Mouse (Mus musculus): ENCODE data around the gene Cog2. TPM values are rescaled to one million over a fixed set of nuclear protein-coding genes. Genes with fewer than 3 reads are reported as not detected.
A peak's percentile ranks its signal among the peaks of the same experiment; 100 is the strongest.

The Cog2 gene
- polyA plus RNA-seq (2015; fragmentation: Nextera tagmentation; extraction: Ambion mirVana), result 36.1 and 40.3 TPM in 2 replicates

- no peak within 1 kb of the TSS for H3K27ac ChIP-seq
- ATAC-seq, result peak; percentile 100
- peaks cover 8% of the 10 kb centered on the region for H3K36me3 ChIP-seq (ENCODE audit: poor library complexity, severe bottlenecking)
- peak within 1 kb of the TSS; percentile 83 for H3K4me3 ChIP-seq
- 0 out of 2 replicates have a peak, but pooled peaks cover 11% of the 10 kb centered on the region for H3K27me3 ChIP-seq
- H3K4me2 ChIP-seq, result peak within 1 kb of the TSS; percentile 91
- H3K9me3 ChIP-seq (replicated peaks), result no peaks in the 10 kb centered on the region
- 9% methylated on average over 50 of the region's 50 CpGs for WGBS
- H3K9ac ChIP-seq, result peak within 1 kb of the TSS; percentile 89
- peaks cover 15% of the 10 kb centered on the region for H3K4me1 ChIP-seq
These were observed at the start of gene Cog2 for GRCm38 (mm10) chr8:124520249-124521080. Gene Cog2 (plus strand): TSS chr8:124520767.

GRCm38 (mm10) chr8:124475690-124476089 lies 44.9 kb upstream of the Cog2 start:
- WGBS, result 86% methylated on average over 5 of the region's 5 CpGs
- no peak overlapping the region for H3K9ac ChIP-seq
- no peaks in the 10 kb centered on the region for H3K9me3 ChIP-seq (replicated peaks)
- H3K36me3 ChIP-seq (ENCODE audit: poor library complexity, severe bottlenecking), result no peaks in the 10 kb centered on the region
- H3K27me3 ChIP-seq, result no peaks in the 10 kb centered on the region
- H3K4me3 ChIP-seq, result no peak overlapping the region
- no peak overlapping the region for H3K4me2 ChIP-seq
- peaks cover 7% of the 10 kb centered on the region; the same call in 1 of the 2 replicates for H3K4me1 ChIP-seq
- ATAC-seq, result no peak
- H3K27ac ChIP-seq, result no peak overlapping the region

GRCm38 (mm10) chr8:124476701-124477100 lies 43.9 kb upstream of the Cog2 start:
- H3K4me2 ChIP-seq, result no peak overlapping the region
- H3K27ac ChIP-seq, result peak overlapping the region; percentile 57; the same call in 1 of the 2 replicates
- H3K9ac ChIP-seq, result no peak overlapping the region
- peaks cover 7% of the 10 kb centered on the region; the same call in 1 of the 2 replicates for H3K4me1 ChIP-seq
- H3K27me3 ChIP-seq, result no peaks in the 10 kb centered on the region
- H3K9me3 ChIP-seq (replicated peaks), result no peaks in the 10 kb centered on the region
- ATAC-seq, result no peak
- no peaks in the 10 kb centered on the region for H3K36me3 ChIP-seq (ENCODE audit: poor library complexity, severe bottlenecking)
- no peak overlapping the region for H3K4me3 ChIP-seq
- 59% methylated on average over 9 of the region's 9 CpGs for WGBS

GRCm38 (mm10) chr8:124479251-124479650 lies 41.3 kb upstream of the Cog2 start:
- H3K27ac ChIP-seq, result no peak overlapping the region
- no peaks in the 10 kb centered on the region for H3K36me3 ChIP-seq (ENCODE audit: poor library complexity, severe bottlenecking)
- 0 out of 2 replicates have a peak, but pooled peaks cover 5% of the 10 kb centered on the region for H3K9me3 ChIP-seq (replicated peaks)
- H3K4me3 ChIP-seq, result no peak overlapping the region
- no peak overlapping the region for H3K9ac ChIP-seq
- no peak overlapping the region for H3K4me2 ChIP-seq
- H3K27me3 ChIP-seq, result no peaks in the 10 kb centered on the region
- ATAC-seq, result no peak
- 79% methylated on average over 3 of the region's 3 CpGs for WGBS
- peaks cover 7% of the 10 kb centered on the region; the same call in 1 of the 2 replicates for H3K4me1 ChIP-seq

GRCm38 (mm10) chr8:124480321-124480720 lies 40.2 kb upstream of the Cog2 start:
- Histone ChIP-seq H3K9ac (no peak overlapping the region), H3K36me3 (ENCODE audit: poor library complexity, severe bottlenecking) (no peaks in the 10 kb centered on the region), H3K27ac (no peak overlapping the region), H3K9me3 (replicated peaks) (0 out of 2 replicates have a peak, but pooled peaks cover 5% of the 10 kb centered on the region), H3K4me2 (no peak overlapping the region), H3K27me3 (no peaks in the 10 kb centered on the region), H3K4me1 (peaks cover 7% of the 10 kb centered on the region; the same call in 1 of the 2 replicates), H3K4me3 (no peak overlapping the region)
- no peak for ATAC-seq
- WGBS, result 90% methylated on average over 8 of the region's 8 CpGs

- Histone ChIP-seq H3K9me3 (replicated peaks) (0 out of 2 replicates have a peak, but pooled peaks cover 5% of the 10 kb centered on the region), H3K4me1 (no peaks in the 10 kb centered on the region), H3K36me3 (ENCODE audit: poor library complexity, severe bottlenecking) (no peaks in the 10 kb centered on the region), H3K9ac (no peak overlapping the region), H3K27me3 (no peaks in the 10 kb centered on the region), H3K4me2 (no peak overlapping the region), H3K4me3 (no peak overlapping the region), H3K27ac (no peak overlapping the region)
- 95% methylated on average over 2 of the region's 2 CpGs for WGBS
- no peak for ATAC-seq
These were observed 37.8 kb upstream of the Cog2 start for GRCm38 (mm10) chr8:124482790-124483189.

- no peaks in the 10 kb centered on the region for H3K4me1 ChIP-seq
- 70% methylated on average over 7 of the region's 7 CpGs for WGBS
- no peaks in the 10 kb centered on the region for H3K27me3 ChIP-seq
- H3K4me3 ChIP-seq, result no peak overlapping the region
- ATAC-seq, result no peak
- H3K27ac ChIP-seq, result no peak overlapping the region
- H3K9me3 ChIP-seq (replicated peaks), result 0 out of 2 replicates have a peak, but pooled peaks cover 5% of the 10 kb centered on the region
- no peak overlapping the region for H3K4me2 ChIP-seq
- no peaks in the 10 kb centered on the region for H3K36me3 ChIP-seq (ENCODE audit: poor library complexity, severe bottlenecking)
- H3K9ac ChIP-seq, result no peak overlapping the region
These were observed 37.0 kb upstream of the Cog2 start for GRCm38 (mm10) chr8:124483356-124484115.

GRCm38 (mm10) chr8:124489311-124489710 lies 31.3 kb upstream of the Cog2 start:
- H3K9ac ChIP-seq, result no peak overlapping the region
- no peak for ATAC-seq
- no peaks in the 10 kb centered on the region for H3K36me3 ChIP-seq (ENCODE audit: poor library complexity, severe bottlenecking)
- no peak overlapping the region for H3K4me3 ChIP-seq
- H3K27me3 ChIP-seq, result no peaks in the 10 kb centered on the region
- WGBS, result 95% methylated on average over 6 of the region's 6 CpGs
- no peaks in the 10 kb centered on the region for H3K9me3 ChIP-seq (replicated peaks)
- no peaks in the 10 kb centered on the region for H3K4me1 ChIP-seq
- no peak overlapping the region for H3K27ac ChIP-seq
- H3K4me2 ChIP-seq, result no peak overlapping the region

GRCm38 (mm10) chr8:124489786-124490185 lies 30.8 kb upstream of the Cog2 start:
- ATAC-seq, result no peak
- Histone ChIP-seq H3K27ac (no peak overlapping the region), H3K9ac (no peak overlapping the region), H3K27me3 (no peaks in the 10 kb centered on the region), H3K4me2 (no peak overlapping the region), H3K4me1 (no peaks in the 10 kb centered on the region), H3K36me3 (ENCODE audit: poor library complexity, severe bottlenecking) (no peaks in the 10 kb centered on the region), H3K4me3 (no peak overlapping the region), H3K9me3 (replicated peaks) (no peaks in the 10 kb centered on the region)
- WGBS, result 87% methylated on average over 6 of the region's 6 CpGs

GRCm38 (mm10) chr8:124494397-124494796 lies 26.2 kb upstream of the Cog2 start:
- H3K36me3 ChIP-seq (ENCODE audit: poor library complexity, severe bottlenecking), result no peaks in the 10 kb centered on the region
- WGBS, result 88% methylated on average over 3 of the region's 3 CpGs
- no peak for ATAC-seq

GRCm38 (mm10) chr8:124494955-124495354 lies 25.6 kb upstream of the Cog2 start:
- ATAC-seq, result no peak
- Histone ChIP-seq H3K9ac (no peak overlapping the region), H3K9me3 (replicated peaks) (no peaks in the 10 kb centered on the region), H3K4me3 (no peak overlapping the region), H3K27ac (no peak overlapping the region), H3K4me1 (no peaks in the 10 kb centered on the region), H3K27me3 (no peaks in the 10 kb centered on the region), H3K36me3 (ENCODE audit: poor library complexity, severe bottlenecking) (no peaks in the 10 kb centered on the region), H3K4me2 (no peak overlapping the region)
- 91% methylated on average over 15 of the region's 15 CpGs for WGBS

More at GRCm38 (mm10) chr8:124494397-124494796, 26.2 kb upstream of the Cog2 start:
- no peaks in the 10 kb centered on the region for H3K27me3 ChIP-seq
- H3K4me3 ChIP-seq, result no peak overlapping the region
- no peaks in the 10 kb centered on the region for H3K9me3 ChIP-seq (replicated peaks)
- H3K4me2 ChIP-seq, result no peak overlapping the region
- H3K4me1 ChIP-seq, result no peaks in the 10 kb centered on the region
- no peak overlapping the region for H3K27ac ChIP-seq
- no peak overlapping the region for H3K9ac ChIP-seq

- Histone ChIP-seq H3K9me3 (replicated peaks) (no peaks in the 10 kb centered on the region), H3K4me2 (no peak overlapping the region), H3K4me1 (no peaks in the 10 kb centered on the region), H3K4me3 (no peak overlapping the region), H3K36me3 (ENCODE audit: poor library complexity, severe bottlenecking) (no peaks in the 10 kb centered on the region), H3K9ac (no peak overlapping the region), H3K27me3 (no peaks in the 10 kb centered on the region), H3K27ac (no peak overlapping the region)
- no peak for ATAC-seq
- 81% methylated on average over 11 of the region's 11 CpGs for WGBS
These were observed 24.9 kb upstream of the Cog2 start for GRCm38 (mm10) chr8:124495676-124496075.
